Mouse (Mus musculus) NIH3T3 (cell line): ENCODE data around the gene Myocos.
A peak's percentile ranks its signal among the peaks of the same experiment; 100 is the strongest.
"Not testable (repeated sequence)": the region's sequence is repeated elsewhere in the genome, so short reads cannot be mapped to it uniquely, and the experiment has no call there.

Experiments used
- DNase-seq: peaks from one replicate; pipeline ENCODE4 v3.0.0-alpha.2; 2012; ENCODE audit warnings: low read depth

Gene Myocos

GRCm38 (mm10) chr1:162658119-162658518 lies at the start of gene Myocos:
Gene Myocos (minus strand): TSS chr1:162658219.
- no peak for DNase-seq

DNA sequence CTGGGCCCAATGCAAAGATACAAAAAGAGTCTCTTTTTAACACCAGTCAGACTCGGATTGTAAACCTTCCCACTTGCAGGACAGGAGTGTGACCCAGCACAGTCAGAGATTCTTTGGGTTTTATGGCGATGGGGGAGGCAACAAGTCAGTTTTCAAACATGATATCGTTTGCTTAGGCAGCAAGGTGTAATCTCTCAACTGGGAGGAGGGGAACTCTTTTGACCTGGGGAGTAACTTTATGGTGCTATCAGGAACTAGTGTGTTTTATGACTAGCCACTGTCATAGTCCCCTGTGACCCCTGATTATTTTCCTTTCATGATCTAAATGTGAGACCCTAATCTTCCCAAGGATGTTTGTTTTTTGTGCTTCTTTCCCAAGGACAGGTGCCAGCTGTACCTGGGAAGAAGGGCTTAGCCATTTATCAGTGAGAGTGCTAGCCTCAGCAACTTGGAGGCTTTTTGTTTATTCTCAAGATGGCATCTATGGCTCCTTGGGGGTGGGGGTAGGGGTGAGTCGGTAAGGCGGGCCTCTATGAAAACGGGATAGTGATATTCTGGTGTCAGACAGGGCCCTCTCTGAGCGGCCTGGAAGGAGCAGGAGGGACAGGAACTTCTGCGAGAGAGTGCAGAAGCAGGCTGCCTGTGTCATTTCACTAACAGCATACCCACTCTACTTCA lies 42.5 kb upstream of the Myocos start:
- no peak for DNase-seq

- DNase-seq, result no peak
Observed at GRCm38 (mm10) chr1:162697866-162698265, 39.8 kb upstream of the Myocos start.

GRCm38 (mm10) chr1:162693721-162694120 lies 35.7 kb upstream of the Myocos start:
- peak; percentile 56 for DNase-seq

DNA sequence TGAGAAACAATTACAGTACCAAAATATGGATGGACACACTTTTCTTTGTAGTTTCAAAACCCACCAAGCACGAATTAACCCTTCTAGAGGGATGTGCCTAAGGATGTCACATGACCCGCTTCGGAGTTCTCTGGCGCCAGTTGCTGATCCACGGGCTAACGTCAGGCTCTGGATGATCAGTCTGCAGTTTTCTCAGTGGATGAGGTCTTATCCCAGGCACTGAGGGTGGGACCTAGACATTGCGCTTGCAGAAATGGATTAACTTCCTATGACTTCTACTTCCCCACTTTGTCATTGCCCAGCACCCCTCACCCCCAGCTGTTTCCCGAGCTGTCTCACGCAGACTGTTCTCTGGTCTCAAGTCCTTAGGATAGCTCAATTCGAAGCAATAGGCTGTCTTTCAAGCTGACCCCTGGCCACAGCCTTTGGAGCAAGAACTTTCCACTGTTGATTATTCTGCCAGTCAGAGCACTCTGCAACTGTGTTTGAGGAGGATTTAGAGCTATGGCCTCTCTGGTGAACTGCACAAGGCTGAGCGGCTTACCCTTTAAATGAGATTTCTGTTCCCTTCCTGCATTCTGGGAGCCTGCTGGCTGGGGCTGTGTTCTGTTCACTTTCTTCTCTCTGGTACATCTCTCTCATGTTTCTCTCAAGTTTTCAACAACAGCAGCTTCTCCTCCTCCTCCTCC lies 7.6 kb upstream of the Myocos start:
- peak; percentile 33 for DNase-seq

DNA sequence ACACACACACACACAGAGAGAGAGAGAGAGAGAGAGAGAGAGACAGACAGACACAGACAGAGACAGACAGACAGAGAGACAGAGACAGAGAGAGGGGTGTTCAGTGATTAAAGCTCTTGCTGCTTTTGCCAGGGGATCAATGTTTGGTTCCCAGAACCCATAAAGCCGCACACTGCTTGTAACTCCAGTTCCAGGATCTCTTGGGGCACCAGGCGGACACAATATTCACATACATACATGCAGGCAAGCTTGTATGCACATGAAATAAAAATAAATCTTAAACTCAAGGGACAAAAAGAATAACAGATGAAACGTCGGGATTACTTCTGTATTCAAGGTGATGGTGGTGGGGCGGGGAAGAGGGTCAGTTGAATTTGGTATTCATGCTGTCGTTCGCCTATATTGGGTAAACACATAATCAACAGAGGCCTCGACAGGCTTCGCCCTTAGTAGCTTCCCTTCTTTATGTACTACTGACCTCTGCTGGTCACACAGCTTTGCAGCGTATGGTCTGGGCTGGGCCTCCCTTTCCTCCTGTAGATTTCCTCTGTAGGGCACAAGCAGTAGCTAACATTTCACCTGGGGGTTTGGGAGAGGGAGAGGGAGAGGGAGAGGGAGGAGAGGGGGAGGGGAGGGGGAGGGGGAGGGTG lies 6.9 kb upstream of the Myocos start:
- DNase-seq, result peak; percentile 91

GRCm38 (mm10) chr1:162660276-162660860 lies 2.3 kb upstream of the Myocos start:
- DNase-seq, result peak; percentile 39

GRCm38 (mm10) chr1:162648416-162648815 lies 9.6 kb downstream of the Myocos start:
- no peak for DNase-seq

DNA sequence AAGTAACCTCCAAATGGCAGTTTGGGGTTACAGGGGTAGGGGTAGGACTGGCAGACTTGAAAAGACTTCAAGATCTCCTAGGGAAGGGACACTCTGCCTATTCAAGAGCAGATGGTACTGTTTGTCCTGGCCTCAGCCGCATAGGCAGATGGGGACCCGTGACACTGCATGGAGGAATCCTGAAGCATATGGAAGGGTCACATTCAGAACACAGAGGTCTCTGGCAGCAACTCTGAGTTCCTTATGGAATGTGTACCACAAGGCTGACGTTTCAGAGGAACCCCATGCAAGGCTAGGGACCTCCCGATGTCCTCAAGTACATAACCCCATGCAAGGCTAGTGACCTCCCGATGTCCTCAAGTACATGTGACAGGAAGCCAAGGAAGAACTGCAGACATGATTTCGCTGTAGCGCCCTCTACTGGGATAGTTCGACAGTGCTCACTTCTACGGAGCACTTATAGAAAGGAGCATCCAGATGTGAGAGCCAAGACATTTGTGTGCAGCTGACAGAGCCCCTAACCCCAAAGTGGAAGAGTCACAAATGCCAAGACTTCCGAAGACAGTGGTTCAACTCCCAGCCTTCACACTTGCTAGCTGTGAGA lies 11.8 kb downstream of the Myocos start:
- no peak for DNase-seq

- DNase-seq, result peak; percentile 29
Observed at GRCm38 (mm10) chr1:162643752-162644151, 14.3 kb downstream of the Myocos start.

DNA sequence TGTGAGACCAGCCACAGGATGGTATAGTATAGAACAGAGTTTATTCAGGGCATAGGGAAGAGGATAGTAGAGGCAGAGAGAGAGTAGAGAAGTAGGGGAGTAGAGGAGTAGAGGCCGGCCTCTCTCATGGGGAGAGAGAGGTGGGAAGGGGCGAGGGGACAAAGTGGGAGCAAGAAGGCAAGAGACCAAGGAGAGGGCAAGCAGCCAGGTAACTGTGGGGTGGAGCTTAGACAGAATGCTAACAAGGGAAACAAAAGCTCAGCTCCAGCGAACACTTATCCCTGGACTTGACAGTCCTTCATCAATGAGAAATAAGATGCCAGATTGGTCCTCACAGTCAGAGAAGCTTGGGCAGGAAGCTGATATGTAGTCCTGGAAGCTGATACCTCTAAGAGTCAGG lies 15.4 kb downstream of the Myocos start:
- no peak for DNase-seq

DNA sequence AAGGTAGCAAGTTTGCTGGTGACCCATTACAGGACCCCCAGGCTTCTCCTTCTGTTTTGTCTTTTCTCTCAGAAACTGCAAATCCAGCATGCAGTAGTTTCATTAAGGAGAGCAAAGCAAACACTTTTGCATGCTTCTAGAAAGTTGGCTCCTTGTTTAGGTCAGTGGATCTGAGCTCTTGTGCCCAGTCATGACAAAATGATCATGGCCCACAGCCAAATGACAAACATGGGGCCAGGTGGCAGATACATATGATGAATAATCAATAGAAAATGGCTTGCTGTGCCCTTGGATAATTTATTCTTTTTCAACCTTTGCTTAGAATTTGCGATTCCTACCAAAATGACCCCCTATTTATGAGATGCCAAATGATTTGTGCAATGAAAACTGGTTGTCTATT lies 18.2 kb downstream of the Myocos start:
- DNase-seq, result no peak

DNA sequence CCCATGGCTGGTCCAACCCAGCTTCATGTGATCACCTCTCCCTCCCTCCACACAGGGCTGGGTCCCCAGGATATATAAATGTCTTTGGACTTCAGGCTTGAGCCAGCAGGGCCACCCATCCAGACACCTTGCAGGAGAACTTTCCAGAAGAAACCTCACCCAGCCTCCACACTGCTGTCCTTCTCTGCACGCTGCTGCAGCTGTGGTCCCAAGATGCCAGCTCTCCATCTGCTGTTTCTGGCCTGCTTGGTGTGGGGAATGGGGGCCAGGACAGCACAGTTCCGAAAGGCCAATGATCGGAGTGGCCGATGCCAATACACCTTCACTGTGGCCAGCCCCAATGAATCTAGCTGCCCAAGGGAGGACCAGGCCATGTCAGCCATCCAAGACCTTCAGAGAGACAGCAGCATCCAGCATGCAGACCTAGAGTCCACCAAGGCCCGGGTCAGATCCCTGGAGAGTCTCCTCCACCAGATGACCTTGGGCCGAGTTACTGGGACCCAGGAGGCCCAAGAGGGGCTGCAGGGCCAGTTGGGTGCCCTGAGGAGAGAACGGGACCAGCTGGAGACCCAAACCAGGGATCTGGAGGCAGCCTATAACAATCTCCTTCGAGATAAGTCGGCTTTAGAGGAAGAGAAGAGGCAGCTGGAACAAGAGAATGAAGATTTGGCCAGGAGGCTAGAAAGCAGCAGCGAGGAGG lies 18.8 kb downstream of the Myocos start, which contains the start of gene Myoc:
TSS of gene Myoc (plus strand) at position 105 of the 700 bp plus-strand sequence.
- DNase-seq, result no peak

GRCm38 (mm10) chr1:162638535-162638934 lies 19.5 kb downstream of the Myocos start:
- no peak for DNase-seq

DNA sequence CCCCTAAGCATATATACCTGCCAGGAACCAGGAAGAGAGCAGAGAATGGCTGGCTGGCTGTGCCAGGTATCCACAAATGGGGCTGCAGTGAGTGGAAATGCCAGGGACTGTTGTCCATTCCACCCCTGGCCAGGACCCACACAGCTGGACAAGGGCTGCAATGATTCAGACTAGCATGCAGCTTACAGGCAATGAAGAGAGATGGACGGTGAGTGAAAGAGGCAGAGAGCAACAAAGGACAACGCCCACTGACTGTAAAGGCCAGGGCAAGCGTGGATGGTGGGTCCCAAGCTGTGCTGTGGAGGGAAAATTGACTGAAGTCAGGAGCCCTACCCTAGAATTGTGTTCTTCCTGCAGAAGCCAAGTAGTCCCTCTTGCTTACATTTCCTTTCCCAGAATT lies 21.5 kb downstream of the Myocos start:
- no peak for DNase-seq

DNA sequence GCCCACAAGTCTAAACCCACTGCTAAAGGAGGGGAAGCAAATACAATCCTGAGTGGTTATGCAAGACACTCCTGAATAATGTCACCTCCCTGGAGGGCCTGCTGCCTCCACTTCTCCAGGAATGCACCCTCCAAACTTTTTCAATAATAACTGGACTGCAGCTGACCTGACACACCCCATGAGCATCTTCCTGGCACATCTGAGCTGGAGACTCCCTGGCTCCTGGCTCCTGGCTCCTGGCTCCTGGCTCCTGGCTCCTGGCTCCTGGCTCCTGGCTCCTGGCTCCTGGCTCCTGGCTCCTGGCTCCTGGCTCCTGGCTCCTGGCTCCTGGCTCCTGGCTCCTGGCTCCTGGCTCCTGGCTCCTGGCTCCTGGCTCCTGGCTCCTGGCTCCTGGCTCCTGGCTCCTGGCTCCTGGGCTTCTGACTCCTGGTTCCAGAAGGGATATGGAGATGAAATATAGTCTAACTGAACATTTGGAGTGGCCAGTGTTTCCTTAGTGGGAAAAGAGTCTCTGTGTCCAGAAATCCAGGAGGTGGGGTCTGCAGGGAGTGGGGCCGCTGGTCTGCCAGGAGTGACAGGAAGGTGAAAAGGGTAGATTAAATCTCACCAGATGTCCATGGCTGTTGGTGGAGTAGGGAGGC lies 22.6 kb downstream of the Myocos start:
- not testable (repeated sequence) for DNase-seq

DNA sequence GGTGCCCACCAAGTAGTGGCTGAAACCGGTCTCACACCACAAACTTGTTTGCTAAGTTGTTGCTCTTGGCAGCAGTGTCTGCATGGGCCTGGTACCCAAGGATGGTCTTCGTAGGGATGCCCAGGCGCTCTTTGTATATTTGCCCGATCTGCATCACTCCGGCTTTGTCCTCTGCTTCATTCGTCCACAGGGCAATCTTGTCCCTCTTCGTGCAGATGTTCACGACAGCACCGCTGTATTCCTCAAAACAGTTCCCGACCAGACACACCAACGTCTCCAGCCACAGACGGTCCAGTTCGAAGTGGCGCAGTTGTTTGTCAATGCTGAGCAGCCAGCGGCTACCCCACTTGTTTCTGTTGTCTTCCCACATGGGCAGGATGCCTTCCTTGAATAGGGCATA lies 29.7 kb downstream of the Myocos start:
- not testable (repeated sequence) for DNase-seq

DNA sequence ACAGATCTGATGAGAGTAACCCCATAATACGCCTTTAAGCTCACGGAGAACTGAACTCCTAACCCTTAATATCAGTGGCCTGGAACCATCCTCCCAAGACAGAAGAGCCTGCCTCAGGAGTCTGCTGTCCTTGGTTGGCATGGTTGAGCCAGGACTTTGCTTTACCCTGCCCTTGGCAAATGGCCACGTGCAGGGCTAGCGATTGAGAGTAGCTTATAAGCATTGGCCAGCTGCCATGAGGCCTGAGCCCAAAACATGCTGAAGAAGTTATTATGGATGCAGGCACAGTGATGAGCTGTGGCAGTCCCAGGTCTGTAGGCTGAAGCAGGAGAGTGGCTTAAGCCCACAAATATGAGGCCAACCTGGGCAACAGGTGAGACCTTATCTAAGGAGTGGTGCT lies 30.2 kb downstream of the Myocos start:
- DNase-seq, result peak; percentile 21

GRCm38 (mm10) chr1:162625229-162625628 lies 32.8 kb downstream of the Myocos start:
- no peak for DNase-seq

DNA sequence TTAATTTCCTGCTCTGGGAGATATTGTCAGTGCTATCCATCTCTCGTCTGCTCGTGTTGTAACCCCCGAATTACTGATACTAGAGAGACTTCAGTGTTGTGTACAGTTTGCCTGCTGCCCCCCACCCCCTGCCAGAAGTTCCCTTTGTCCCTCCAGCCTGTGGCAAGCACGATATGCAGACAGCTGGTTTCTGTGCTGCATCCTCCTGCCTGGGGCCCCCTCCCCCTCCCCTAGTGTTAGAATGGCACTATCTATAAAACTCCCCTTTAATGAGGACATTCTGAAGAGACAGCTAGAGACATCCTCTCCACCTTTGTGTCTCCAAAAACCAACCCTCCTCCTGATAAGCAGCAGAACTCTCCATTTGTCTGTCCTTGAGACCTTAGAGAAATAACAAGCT lies 34.1 kb downstream of the Myocos start:
- no peak for DNase-seq

DNA sequence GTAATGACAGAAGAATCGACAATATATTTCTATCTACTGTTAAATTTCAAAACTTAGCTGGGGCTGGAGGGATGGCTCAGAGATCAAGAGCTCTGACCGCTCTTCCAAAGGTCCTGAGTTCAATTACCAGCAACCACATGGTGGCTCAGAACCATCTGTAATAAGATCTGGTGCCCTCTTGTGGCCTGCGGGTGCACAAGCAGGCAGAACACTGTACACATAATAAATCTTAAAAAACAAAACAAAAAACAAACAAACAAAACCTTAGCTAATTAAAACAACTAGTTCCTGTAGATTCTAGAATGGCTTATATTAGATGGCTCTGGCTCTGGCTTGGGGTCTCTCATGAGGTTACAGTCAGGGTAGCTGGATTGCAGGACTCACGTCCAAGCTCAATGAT lies 37.5 kb downstream of the Myocos start:
- peak; percentile 42 for DNase-seq
